Mouse (Mus musculus) embryonic fibroblast, embryonic 13.5 days (primary cell): Measurements from ENCODE around the gene Rps9.

Experiments used
- CTCF ChIP-seq: IDR thresholded peaks from 2 replicates; pipeline ENCODE4 v1.5.1; 2011; ENCODE audit warnings: mild to moderate bottlenecking, control low read depth, low read length, moderate library complexity, borderline replicate concordance; ENCODE audit not compliant: insufficient read depth
- POLR2A ChIP-seq: IDR thresholded peaks from 2 replicates; pipeline ENCODE4 v1.6.1; 2011; ENCODE audit warnings: low read depth, mild to moderate bottlenecking, control low read depth, low read length, moderate library complexity

- TF ChIP-seq CTCF: no peak
- TF ChIP-seq POLR2A: no peak
Observed at GRCm38 (mm10) chr7:3677342-3677741, 26.5 kb upstream of the Rps9 start, which contains the start of gene Tmc4.
